17 mouse cellular contexts compared by ENCODE assay signal in the genomic region with DNA sequence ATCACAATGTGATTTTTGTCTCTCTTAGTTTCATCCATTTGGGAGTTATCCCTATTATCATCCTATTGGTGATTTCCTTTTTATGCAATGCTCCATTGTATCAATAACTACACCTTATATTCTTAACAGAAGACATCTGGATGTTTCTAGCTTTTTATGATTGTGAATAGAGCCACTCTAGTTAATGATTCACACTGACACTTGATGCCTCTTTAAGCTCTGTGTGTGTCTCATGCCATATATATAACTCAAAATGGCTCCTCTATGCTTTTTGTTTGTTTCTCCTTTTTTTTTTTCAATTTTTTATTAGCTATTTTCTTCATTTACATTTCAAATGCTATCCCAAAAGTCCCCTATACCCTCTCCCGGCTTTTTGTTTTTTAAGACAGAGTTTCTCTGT.
"Had no signal": no experiment of that assay in that cellular context is flagged by ENCODE, and none has a peak within 500 bp of the region (broad histone marks: within the 10 kb centered on the region; RNA-seq: fewer than 3 reads in every experiment).

No protein-coding gene starts in this region.

- H3K27me3 ChIP-seq: neural tube, embryonic 12.5 days; neural tube, embryonic 13.5 days; neural tube, embryonic 15.5 days; stomach, embryonic 15.5 days had no signal

- H3K4me3 ChIP-seq: neural tube, embryonic 12.5 days; neural tube, embryonic 13.5 days; neural tube, embryonic 15.5 days; stomach, embryonic 15.5 days had no signal

- DNase-seq: retina, postnatal 1 day; right cerebral cortex, adult 18-20 months; right cerebral cortex, postnatal 14 days; right cerebral cortex, postnatal 25 days; right cerebral cortex, postnatal 4 days; spleen, adult 18-20 months; thymus, adult 18-20 months; thymus, adult 2 months; thymus, postnatal 14 days; thymus, postnatal 25 days; thymus, postnatal 36 days; thymus, postnatal 4 days had no signal

- H3K4me2 ChIP-seq: neural tube, embryonic 12.5 days; neural tube, embryonic 13.5 days; neural tube, embryonic 15.5 days; stomach, embryonic 15.5 days had no signal

- H3K4me1 ChIP-seq: neural tube, embryonic 12.5 days; neural tube, embryonic 13.5 days; neural tube, embryonic 15.5 days; stomach, embryonic 15.5 days had no signal

- H3K9me3 ChIP-seq: neural tube, embryonic 12.5 days; neural tube, embryonic 13.5 days; neural tube, embryonic 15.5 days; stomach, embryonic 15.5 days had no signal

- H3K27ac ChIP-seq: neural tube, embryonic 12.5 days; neural tube, embryonic 13.5 days; neural tube, embryonic 15.5 days; stomach, embryonic 15.5 days; stomach, postnatal 0 days had no signal

- H3K9ac ChIP-seq: neural tube, embryonic 12.5 days; neural tube, embryonic 13.5 days; neural tube, embryonic 15.5 days; stomach, embryonic 15.5 days had no signal
